Mouse (Mus musculus) liver, embryonic 14.5 days (tissue): Measurements from ENCODE around the gene Cep41.

Experiments
- CTCF ChIP-seq: IDR thresholded peaks from 2 replicates; pipeline ENCODE4 v1.5.1; 2016; ENCODE audit warnings: antibody characterized with exemption, low read depth, control low read depth
- EP300 ChIP-seq: IDR thresholded peaks from 2 replicates; pipeline ENCODE4 v1.6.1; 2016; ENCODE audit warnings: antibody characterized with exemption, low read depth

GRCm38 (mm10) chr6:30687198-30687597, 6.4 kb downstream of the Cep41 start:
- TF ChIP-seq CTCF (no peak), EP300 (no peak)
